Mouse (Mus musculus) colon, adult 2 months (tissue): ENCODE data around the gene Klf8. TPM values are rescaled to one million over a fixed set of nuclear protein-coding genes. Genes with fewer than 3 reads are reported as not detected.

ENCODE experiments used
- polyA plus RNA-seq: library from polyadenylated mRNA; depleted of rRNA; stranded (reverse); fragments of >200 nt; gene quantifications from 2 replicates; pipeline ENCODE4 v1.2.3, GENCODE M21; 2012; rRNA removed

The Klf8 gene
- polyA plus RNA-seq, result 0.30 and 0.35 TPM in 2 replicates

GRCm38 (mm10) chrX:153237304-153237919, at the start of gene Klf8:
Gene Klf8 (plus strand): TSS chrX:153237466.

Other genes with a start within 250 kb of the Klf8 start
- gene Usp51, start 231.0 kb upstream of the Klf8 start, polyA plus RNA-seq, result 0.19 TPM in 1 of 2 replicates, not detected in the other
- gene Mageh1, start 199.9 kb upstream of the Klf8 start, polyA plus RNA-seq, result 3.6 and 4.2 TPM in 2 replicates
- not detected in 2 replicates for gene Foxr2, start 118.7 kb upstream of the Klf8 start, polyA plus RNA-seq
- gene Rragb, start 97.5 kb upstream of the Klf8 start, polyA plus RNA-seq, result 1.0 and 1.4 TPM in 2 replicates